Mouse (Mus musculus): Measurements from ENCODE around the gene Mtnr1a. TPM values are rescaled to one million over a fixed set of nuclear protein-coding genes. Genes with fewer than 3 reads are reported as not detected.

Mtnr1a gene
- polyA plus RNA-seq, 1 experiment from 2014 or later, result 0.44 TPM

Other genes with a start within 250 kb of the Mtnr1a start
- gene Fat1, start 133.7 kb upstream of the Mtnr1a start, polyA plus RNA-seq (2014; fragmentation: Nextera tagmentation; extraction: Ambion mirVana), result 25.3 and 28.8 TPM in 2 replicates
- not detected in 2 replicates for gene F11, start 192.9 kb downstream of the Mtnr1a start, polyA plus RNA-seq (2014; fragmentation: Nextera tagmentation; extraction: Ambion mirVana)
- not detected in 2 replicates for gene Klkb1, start 225.7 kb downstream of the Mtnr1a start, polyA plus RNA-seq (2014; fragmentation: Nextera tagmentation; extraction: Ambion mirVana)
- not detected in 2 replicates for gene Gm45753, start 239.3 kb downstream of the Mtnr1a start, polyA plus RNA-seq (2014; fragmentation: Nextera tagmentation; extraction: Ambion mirVana)

Data from hindbrain, embryonic 14.5 days (tissue).